ENCODE assay signal across 12 mouse cellular contexts in the genomic region with DNA sequence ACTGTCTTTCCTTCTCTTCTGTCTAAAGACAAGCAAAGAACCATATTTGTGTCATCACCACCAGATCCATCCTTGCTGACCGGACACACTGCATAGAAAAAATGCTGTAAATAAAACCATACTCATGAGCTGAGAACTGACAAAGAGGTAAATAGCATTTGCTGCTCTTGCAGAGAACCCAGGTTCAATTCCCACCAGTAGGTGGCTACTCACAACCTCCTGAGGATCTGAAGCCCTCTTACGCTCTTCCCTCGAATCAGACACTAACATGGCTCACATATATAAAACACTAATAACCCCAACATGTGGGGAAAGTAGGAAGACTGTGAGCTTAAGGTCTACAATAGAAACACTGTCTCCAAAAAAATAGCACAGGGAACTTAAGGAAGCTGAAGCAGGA. TPM values are rescaled to one million over a fixed set of nuclear protein-coding genes. Genes with fewer than 3 reads are reported as not detected.
A peak's percentile ranks its signal among the peaks of the same experiment; 100 is the strongest.
DNase-seq lines count a peak whose midpoint lies in the region; ATAC-seq and TF ChIP-seq lines count a peak whose summit lies in the region.
"Had no signal": no experiment of that assay in that cellular context is flagged by ENCODE, and none has a peak within 500 bp of the region (broad histone marks: within the 10 kb centered on the region; RNA-seq: fewer than 3 reads in every experiment).

No protein-coding gene starts in this region.

- H3K4me3 ChIP-seq in kidney, postnatal 0 days (replicated peaks; ENCODE audit: low read depth, low read length): no peak overlapping the region
- H3K4me3 ChIP-seq in kidney, embryonic 16.5 days (ENCODE audit: low read length): no peak overlapping the region
- H3K4me3 ChIP-seq in thymus, adult 2 months (ENCODE audit: control insufficient read depth, insufficient read depth, low read length): no peak overlapping the region
- H3K4me3 ChIP-seq: forebrain, embryonic 10.5 days; hindbrain, embryonic 12.5 days; myocyte; stomach, embryonic 15.5 days had no signal

- TF ChIP-seq POLR2A in thymus, adult 2 months (IDR thresholded peaks at IDR 0.05; ENCODE audit: control insufficient read depth, extremely low read depth, insufficient read depth, low read length, poor library complexity): no peak

- H3K4me1 ChIP-seq in kidney, postnatal 0 days (replicated peaks; ENCODE audit: insufficient read depth, low read length): peaks cover 4% of the 10 kb centered on the region
- peaks cover 4% of the 10 kb centered on the region for H3K4me1 ChIP-seq in kidney, embryonic 16.5 days (ENCODE audit: insufficient read depth, low read length)
- no peaks in the 10 kb centered on the region for H3K4me1 ChIP-seq in thymus, adult 2 months (replicated peaks; ENCODE audit: control insufficient read depth, insufficient read depth, low read length)
- H3K4me1 ChIP-seq: forebrain, embryonic 10.5 days; stomach, embryonic 15.5 days had no signal

- H3K36me3 ChIP-seq in kidney, postnatal 0 days (ENCODE audit: insufficient read depth, low read length): peaks cover 7% of the 10 kb centered on the region; the same call in 1 of the 2 replicates
- H3K36me3 ChIP-seq in kidney, embryonic 16.5 days (ENCODE audit: insufficient read depth, low read length): peaks cover 15% of the 10 kb centered on the region
- no peaks in the 10 kb centered on the region for H3K36me3 ChIP-seq in thymus, adult 2 months (ENCODE audit: control insufficient read depth, insufficient read depth, low read length)

- 77% methylated on average over 3 of the region's 3 CpGs for WGBS in kidney, postnatal 0 days
- 64% methylated on average over 3 of the region's 3 CpGs for WGBS in kidney, embryonic 16.5 days
- 79% methylated on average over 3 of the region's 3 CpGs for WGBS in thymus, adult 2 months

- peak; percentile 58 for TF ChIP-seq CTCF in kidney, postnatal 0 days (IDR thresholded peaks at IDR 0.05; ENCODE audit: low read depth)
- no peak for TF ChIP-seq CTCF in thymus, adult 2 months (IDR thresholded peaks at IDR 0.05; ENCODE audit: borderline replicate concordance, control insufficient read depth, extremely low read depth, insufficient read depth, low read length, poor library complexity)

- H3K4me2 ChIP-seq in kidney, postnatal 0 days (ENCODE audit: low read length): no peak overlapping the region
- H3K4me2 ChIP-seq in kidney, embryonic 16.5 days (replicated peaks; ENCODE audit: low read depth, low read length): no peak overlapping the region
- H3K4me2 ChIP-seq: hindbrain, embryonic 12.5 days; stomach, embryonic 15.5 days had no signal

- H3K27ac ChIP-seq in kidney, postnatal 0 days: no peak overlapping the region
- no peak overlapping the region for H3K27ac ChIP-seq in kidney, embryonic 16.5 days (ENCODE audit: low read length)
- H3K27ac ChIP-seq in thymus, adult 2 months (ENCODE audit: control insufficient read depth, insufficient read depth, low read length): no peak overlapping the region
- H3K27ac ChIP-seq: forebrain, embryonic 10.5 days; hindbrain, embryonic 12.5 days; stomach, embryonic 15.5 days had no signal

- H3K9me3 ChIP-seq in kidney, postnatal 0 days (replicated peaks; ENCODE audit: low read length): no peaks in the 10 kb centered on the region
- H3K9me3 ChIP-seq in kidney, embryonic 16.5 days (ENCODE audit: low read length): no peaks in the 10 kb centered on the region
- H3K9me3 ChIP-seq: forebrain, embryonic 10.5 days; hindbrain, embryonic 12.5 days; stomach, embryonic 15.5 days had no signal

- ATAC-seq in kidney, postnatal 0 days (replicated peaks; ENCODE audit: low FRiP score, low read depth): no peak
- ATAC-seq in kidney, embryonic 16.5 days (ENCODE audit: low FRiP score, low TSS enrichment): no peak

- no peaks in the 10 kb centered on the region for H3K27me3 ChIP-seq in kidney, postnatal 0 days (ENCODE audit: insufficient read depth, low read length)
- no peaks in the 10 kb centered on the region for H3K27me3 ChIP-seq in kidney, embryonic 16.5 days (ENCODE audit: insufficient read depth, low read length)
- no peaks in the 10 kb centered on the region for H3K27me3 ChIP-seq in thymus, adult 2 months (ENCODE audit: control insufficient read depth, insufficient read depth, low read length)
- H3K27me3 ChIP-seq: hindbrain, embryonic 12.5 days; stomach, embryonic 15.5 days had no signal

- no peak for DNase-seq in kidney, postnatal 0 days (ENCODE audit: low spot score)
- DNase-seq in thymus, postnatal 25 days: peak; percentile 9
- no peak for DNase-seq in thymus, adult 2 months
- DNase-seq in ZHBTc4 (ENCODE audit: low read depth, low spot score): peak; percentile 56
- no peak for DNase-seq in right cerebral cortex, adult 18-20 months
- DNase-seq in frontal cortex, postnatal 10 days (ENCODE audit: low spot score in 2 of 2): no peak
- DNase-seq: cerebellum, postnatal 36 days had no signal

- no peak overlapping the region for H3K9ac ChIP-seq in kidney, postnatal 0 days (ENCODE audit: low read depth, low read length)
- H3K9ac ChIP-seq in kidney, embryonic 16.5 days (replicated peaks; ENCODE audit: low read length): no peak overlapping the region
- H3K9ac ChIP-seq: hindbrain, embryonic 12.5 days; stomach, embryonic 15.5 days had no signal

RNA-seq across cellular contexts. Expression of gene Dag1, which starts 18.8 kb away (rescaled TPM):
- 165 and 170 TPM in 2 replicates for polyA plus RNA-seq in kidney, postnatal 0 days (2015; fragmentation: Nextera tagmentation; extraction: Ambion mirVana)
- 163 and 182 TPM in 2 replicates for polyA plus RNA-seq in kidney, embryonic 16.5 days (2015; fragmentation: Nextera tagmentation; extraction: Ambion mirVana)
- polyA plus RNA-seq in thymus, adult 2 months (2012; rRNA removed): 25.4 and 27.0 TPM in 2 replicates

RNA-seq across cellular contexts. Expression of gene Nicn1, which starts 45.2 kb away (rescaled TPM):
- polyA plus RNA-seq in kidney, postnatal 0 days (2015; fragmentation: Nextera tagmentation; extraction: Ambion mirVana): 30.1 and 34.5 TPM in 2 replicates
- 37.2 and 45.5 TPM in 2 replicates for polyA plus RNA-seq in kidney, embryonic 16.5 days (2015; fragmentation: Nextera tagmentation; extraction: Ambion mirVana)
- polyA plus RNA-seq in thymus, adult 2 months (2012; rRNA removed): 9.0 and 9.2 TPM in 2 replicates

RNA-seq across cellular contexts. Expression of gene Amt, which starts 51.7 kb away (rescaled TPM):
- 50.5 and 51.2 TPM in 2 replicates for polyA plus RNA-seq in kidney, postnatal 0 days (2015; fragmentation: Nextera tagmentation; extraction: Ambion mirVana)
- 40.8 and 43.7 TPM in 2 replicates for polyA plus RNA-seq in kidney, embryonic 16.5 days (2015; fragmentation: Nextera tagmentation; extraction: Ambion mirVana)
- 3.2 and 4.4 TPM in 2 replicates for polyA plus RNA-seq in thymus, adult 2 months (2012; rRNA removed)

RNA-seq across cellular contexts. Expression of gene Bsn, which starts 54.8 kb away (rescaled TPM):
- polyA plus RNA-seq in kidney, postnatal 0 days (2015; fragmentation: Nextera tagmentation; extraction: Ambion mirVana): 0.25 and 0.31 TPM in 2 replicates
- polyA plus RNA-seq in kidney, embryonic 16.5 days (2015; fragmentation: Nextera tagmentation; extraction: Ambion mirVana): 0.64 and 0.67 TPM in 2 replicates
- polyA plus RNA-seq in thymus, adult 2 months (2012; rRNA removed): 2.6 and 4.3 TPM in 2 replicates

Comparison
In these comparisons a context has a peak if more than half of its experiments do, and no peak if none do; other contexts are left out.
1. DNase-seq: peak in thymus, postnatal 25 days (single experiment) and ZHBTc4 (single experiment); none in kidney, postnatal 0 days (single experiment), thymus, adult 2 months (single experiment), right cerebral cortex, adult 18-20 months (single experiment) and frontal cortex, postnatal 10 days (0 of 2).